In the genomic region with DNA sequence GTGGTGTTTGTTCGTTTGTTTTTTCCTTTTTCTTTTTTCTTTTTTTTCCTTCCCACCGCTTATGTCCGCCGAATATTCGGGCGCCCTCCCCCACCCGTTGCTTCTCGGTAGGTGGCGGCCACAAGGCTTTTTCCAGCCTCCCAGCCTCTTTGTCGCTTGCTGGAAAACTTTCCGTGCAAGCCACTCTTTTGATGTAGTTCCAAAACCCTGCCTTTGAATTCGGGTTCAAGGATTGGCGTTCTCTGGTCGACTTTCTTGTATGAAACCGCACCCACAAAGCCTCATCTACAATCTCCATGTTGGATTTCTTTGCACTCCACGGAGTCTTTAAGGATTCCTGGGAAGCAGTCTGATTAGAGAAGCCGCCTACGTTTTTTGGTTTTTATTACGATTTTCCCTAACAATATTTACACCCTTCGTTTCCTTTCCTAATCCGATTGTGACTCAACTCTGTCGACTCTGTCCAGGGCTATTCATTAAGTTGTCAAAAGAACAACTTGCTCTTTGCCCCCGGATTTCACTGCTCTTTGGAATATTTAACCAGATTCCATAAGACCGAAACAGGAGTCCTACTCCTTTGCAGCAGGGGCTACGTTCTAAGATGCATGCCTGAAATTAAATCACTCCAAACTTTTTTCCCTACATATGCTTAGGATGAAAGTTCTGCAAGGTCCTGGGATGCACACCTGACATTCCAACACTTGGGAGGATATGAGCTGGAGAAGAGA, we compare ENCODE assay signal across 8 mouse cellular contexts. TPM values are rescaled to one million over a fixed set of nuclear protein-coding genes. Genes with fewer than 3 reads are reported as not detected.
DNase-seq lines count a peak whose midpoint lies in the region; ATAC-seq and TF ChIP-seq lines count a peak whose summit lies in the region.

No protein-coding gene starts in this region.

- H3K9me3 ChIP-seq in forebrain, postnatal 0 days (ENCODE audit: low read length) = no peaks in the 10 kb centered on the region
- no peaks in the 10 kb centered on the region for H3K9me3 ChIP-seq in hindbrain, embryonic 11.5 days (ENCODE audit: control insufficient read depth, low read length)
- no peaks in the 10 kb centered on the region for H3K9me3 ChIP-seq in lung, embryonic 14.5 days (ENCODE audit: low read depth, low read length)

- ATAC-seq in forebrain, postnatal 0 days = no peak
- ATAC-seq in hindbrain, embryonic 11.5 days (ENCODE audit: low FRiP score) = no peak
- no peak for ATAC-seq in lung, embryonic 14.5 days (ENCODE audit: insufficient read depth)
- no peak for ATAC-seq in erythroid progenitor cell, adult 5-6 weeks (replicated peaks; ENCODE audit: low FRiP score, poor library complexity, severe bottlenecking)

- H3K36me3 ChIP-seq in forebrain, postnatal 0 days (ENCODE audit: insufficient read depth) = 0 out of 2 replicates have a peak, but pooled peaks cover under 1% of the 10 kb centered on the region
- H3K36me3 ChIP-seq in hindbrain, embryonic 11.5 days (ENCODE audit: control insufficient read depth, insufficient read depth, low read length) = no peaks in the 10 kb centered on the region
- peaks cover 9% of the 10 kb centered on the region for H3K36me3 ChIP-seq in lung, embryonic 14.5 days (ENCODE audit: insufficient read depth)

- H3K4me1 ChIP-seq in brown adipose tissue, adult 24 weeks (ENCODE audit: control insufficient read depth, insufficient read depth, insufficient read length, low read length) = peaks cover 5% of the 10 kb centered on the region; the same call in 1 of the 2 replicates
- H3K4me1 ChIP-seq in forebrain, postnatal 0 days (ENCODE audit: insufficient read depth) = 0 out of 2 replicates have a peak, but pooled peaks cover 4% of the 10 kb centered on the region
- H3K4me1 ChIP-seq in hindbrain, embryonic 11.5 days (replicated peaks; ENCODE audit: control insufficient read depth, insufficient read depth, low read length) = no peaks in the 10 kb centered on the region; the same call in 1 of the 2 replicates
- H3K4me1 ChIP-seq in lung, embryonic 14.5 days (ENCODE audit: insufficient read depth) = peaks cover 10% of the 10 kb centered on the region; the same call in 1 of the 2 replicates

- DNase-seq in MN1 (ENCODE audit: low spot score) = peak; percentile 65
- DNase-seq in forebrain, postnatal 0 days = peak; percentile 73
- peak; percentile 72 for DNase-seq in hindbrain, embryonic 11.5 days (ENCODE audit: low spot score)
- DNase-seq in layer of hippocampus, adult 8-10 months (ENCODE audit: low spot score in 2 of 2) = peak; percentile 37 to 52
- DNase-seq in lung, embryonic 14.5 days = peak; percentile 94
- DNase-seq in ovary, postnatal 14 days (ENCODE audit: low spot score) = peak; percentile 56

- H3K9ac ChIP-seq in forebrain, postnatal 0 days = peak overlapping the region; percentile 97
- H3K9ac ChIP-seq in hindbrain, embryonic 11.5 days (ENCODE audit: low read depth, low read length) = peak overlapping the region; percentile 81
- H3K9ac ChIP-seq in lung, embryonic 14.5 days = peak overlapping the region; percentile 60

- TF ChIP-seq CTCF in forebrain, postnatal 0 days (IDR thresholded peaks at IDR 0.05; ENCODE audit: low read depth) = peak; percentile 40
- no peak; the same call in 1 of the 2 replicates for TF ChIP-seq CTCF in lung, embryonic 14.5 days (IDR thresholded peaks at IDR 0.05; ENCODE audit: low read depth)

- peak overlapping the region; percentile 76 for H3K27ac ChIP-seq in brown adipose tissue, adult 24 weeks (replicated peaks; ENCODE audit: low read depth, low read length)
- H3K27ac ChIP-seq in forebrain, postnatal 0 days (ENCODE audit: low read depth, low read length) = peak overlapping the region; percentile 99
- peak overlapping the region; percentile 99 for H3K27ac ChIP-seq in hindbrain, embryonic 11.5 days (ENCODE audit: low read depth, low read length)
- peak overlapping the region; percentile 100 for H3K27ac ChIP-seq in lung, embryonic 14.5 days (ENCODE audit: low read depth)

- 1% methylated on average over 25 of the region's 25 CpGs for WGBS in forebrain, postnatal 0 days
- WGBS in hindbrain, embryonic 11.5 days = 1% methylated on average over 25 of the region's 25 CpGs
- WGBS in lung, embryonic 14.5 days = under 1% methylated on average over 25 of the region's 25 CpGs

- H3K4me3 ChIP-seq in brown adipose tissue, adult 24 weeks (ENCODE audit: insufficient read depth, low read depth, low read length) = peak overlapping the region; percentile 76
- H3K4me3 ChIP-seq in forebrain, postnatal 0 days (ENCODE audit: low read depth, low read length) = peak overlapping the region; percentile 88
- H3K4me3 ChIP-seq in hindbrain, embryonic 11.5 days (ENCODE audit: low read depth, low read length) = peak overlapping the region; percentile 94
- H3K4me3 ChIP-seq in lung, embryonic 14.5 days (ENCODE audit: low read depth, low read length) = peak overlapping the region; percentile 89

- peak overlapping the region; percentile 56 for H3K4me2 ChIP-seq in forebrain, postnatal 0 days (ENCODE audit: low read depth)
- peak overlapping the region; percentile 70 for H3K4me2 ChIP-seq in hindbrain, embryonic 11.5 days (replicated peaks; ENCODE audit: low read depth, low read length)
- H3K4me2 ChIP-seq in lung, embryonic 14.5 days = peak overlapping the region; percentile 89

- no peaks in the 10 kb centered on the region for H3K27me3 ChIP-seq in forebrain, postnatal 0 days (ENCODE audit: insufficient read depth, low read length)
- no peaks in the 10 kb centered on the region for H3K27me3 ChIP-seq in hindbrain, embryonic 11.5 days (ENCODE audit: control insufficient read depth, insufficient read depth, low read length)
- no peaks in the 10 kb centered on the region for H3K27me3 ChIP-seq in lung, embryonic 14.5 days (ENCODE audit: insufficient read depth, low read length)

RNA-seq across cellular contexts. Expression of a gene that starts 1.2 kb away (rescaled TPM):
- 55.8 and 75.9 TPM in 2 replicates for polyA plus RNA-seq in brown adipose tissue, adult 24 weeks (2012; ENCODE audit: insufficient read depth, insufficient read length, missing spikeins)
- 98.3 and 120 TPM in 2 replicates for total RNA-seq in forebrain, postnatal 0 days (2014; rRNA removed)
- 62.7 and 85.6 TPM in 2 replicates for polyA plus RNA-seq in forebrain, postnatal 0 days (2015; fragmentation: Nextera tagmentation; extraction: Ambion mirVana)
- polyA plus RNA-seq in hindbrain, embryonic 11.5 days (2014; fragmentation: Nextera tagmentation; extraction: Ambion mirVana) = 178 and 181 TPM in 2 replicates
- 100 to 1,000 TPM; 200 to 239 (median 224) TPM for total RNA-seq in layer of hippocampus, adult 8-10 months (2022)
- polyA plus RNA-seq in lung, embryonic 14.5 days (2014; fragmentation: Nextera tagmentation; extraction: Ambion mirVana) = 183 and 185 TPM in 2 replicates
- 20.2 and 37.3 TPM in 2 replicates for total RNA-seq in erythroid progenitor cell, adult 5-6 weeks (2015; ENCODE audit: low replicate concordance)
- total RNA-seq in erythroid progenitor cell, adult 5-6 weeks (2017; ENCODE audit: low replicate concordance) = 21.2 and 37.5 TPM in 2 replicates
